Mouse (Mus musculus): ENCODE data around the gene Atp10b. TPM values are rescaled to one million over a fixed set of nuclear protein-coding genes. Genes with fewer than 3 reads are reported as not detected.

Atp10b gene
- polyA plus RNA-seq, 1 experiment from 2014 or later = 0.23 TPM

DNA sequence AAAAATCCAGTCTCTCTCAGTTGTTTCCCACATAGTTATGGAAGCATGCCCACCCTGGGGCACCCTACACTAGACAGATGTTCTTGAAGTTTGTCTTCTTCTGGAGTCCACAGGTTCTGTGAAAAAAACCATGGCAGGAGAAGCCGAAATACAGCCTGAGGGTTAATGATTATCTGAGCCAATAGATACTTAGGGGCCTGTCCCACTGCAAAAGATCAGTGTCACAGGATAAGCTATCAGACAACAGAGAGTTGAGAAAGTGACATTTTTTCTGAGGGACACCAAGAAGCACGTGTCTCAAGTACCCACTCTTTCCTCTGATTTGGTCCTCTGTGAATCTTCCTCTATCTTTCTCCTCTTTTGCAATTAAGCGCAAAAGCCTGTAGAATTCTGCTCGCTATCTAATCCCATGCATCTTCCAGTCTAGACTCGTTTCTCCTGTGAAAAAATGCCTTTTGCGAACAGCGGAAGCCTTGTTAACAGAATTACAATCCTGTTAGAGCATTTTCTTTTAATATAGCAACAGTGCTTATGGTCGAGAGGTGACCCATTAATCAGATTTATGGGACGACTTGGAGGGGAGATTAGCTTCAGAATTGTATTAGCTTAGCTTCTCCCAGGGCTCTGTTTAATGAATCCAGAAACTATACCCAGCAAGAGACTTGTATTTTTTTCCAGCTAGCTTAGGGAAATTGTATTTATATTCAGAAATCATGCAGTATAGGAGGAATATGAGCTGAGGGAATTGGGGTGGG, 10.7 kb downstream of the Atp10b start:
- Histone ChIP-seq H3K9ac (replicated peaks) (no peak overlapping the region), H3K4me1 (no peaks in the 10 kb centered on the region), H3K27me3 (no peaks in the 10 kb centered on the region), H3K36me3 (no peaks in the 10 kb centered on the region), H3K9me3 (no peaks in the 10 kb centered on the region), H3K4me2 (replicated peaks) (no peak overlapping the region), H3K27ac (replicated peaks) (no peak overlapping the region), H3K4me3 (no peak overlapping the region)
- 83% methylated on average over 9 of the region's 9 CpGs for WGBS
- ATAC-seq (replicated peaks) = no peak

DNA sequence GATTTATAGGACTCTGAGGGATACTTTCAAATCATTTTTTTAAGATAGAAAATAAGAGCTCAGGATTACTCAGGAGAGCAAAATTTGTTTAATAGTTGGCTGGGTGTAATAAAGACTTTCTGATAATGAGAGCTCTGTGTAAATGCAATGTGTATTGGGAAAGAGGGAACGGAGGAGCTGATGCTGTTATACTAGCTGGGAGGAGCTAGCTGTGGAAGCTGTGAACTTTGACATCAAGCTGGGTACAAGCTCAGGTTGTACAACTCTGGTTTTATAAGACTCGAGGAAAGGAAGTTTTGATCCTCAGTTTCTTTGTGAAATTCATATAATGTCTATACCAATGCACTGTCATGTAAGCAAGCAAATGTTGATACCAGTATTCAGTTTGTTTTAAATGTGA, 20.9 kb downstream of the Atp10b start:
- Histone ChIP-seq H3K27ac (replicated peaks) (no peak overlapping the region), H3K36me3 (no peaks in the 10 kb centered on the region), H3K4me3 (no peak overlapping the region), H3K4me2 (replicated peaks) (no peak overlapping the region), H3K4me1 (no peaks in the 10 kb centered on the region), H3K27me3 (no peaks in the 10 kb centered on the region), H3K9me3 (no peaks in the 10 kb centered on the region), H3K9ac (replicated peaks) (no peak overlapping the region)
- WGBS = 81% methylated on average over 2 of the region's 2 CpGs
- ATAC-seq (replicated peaks) = no peak

DNA sequence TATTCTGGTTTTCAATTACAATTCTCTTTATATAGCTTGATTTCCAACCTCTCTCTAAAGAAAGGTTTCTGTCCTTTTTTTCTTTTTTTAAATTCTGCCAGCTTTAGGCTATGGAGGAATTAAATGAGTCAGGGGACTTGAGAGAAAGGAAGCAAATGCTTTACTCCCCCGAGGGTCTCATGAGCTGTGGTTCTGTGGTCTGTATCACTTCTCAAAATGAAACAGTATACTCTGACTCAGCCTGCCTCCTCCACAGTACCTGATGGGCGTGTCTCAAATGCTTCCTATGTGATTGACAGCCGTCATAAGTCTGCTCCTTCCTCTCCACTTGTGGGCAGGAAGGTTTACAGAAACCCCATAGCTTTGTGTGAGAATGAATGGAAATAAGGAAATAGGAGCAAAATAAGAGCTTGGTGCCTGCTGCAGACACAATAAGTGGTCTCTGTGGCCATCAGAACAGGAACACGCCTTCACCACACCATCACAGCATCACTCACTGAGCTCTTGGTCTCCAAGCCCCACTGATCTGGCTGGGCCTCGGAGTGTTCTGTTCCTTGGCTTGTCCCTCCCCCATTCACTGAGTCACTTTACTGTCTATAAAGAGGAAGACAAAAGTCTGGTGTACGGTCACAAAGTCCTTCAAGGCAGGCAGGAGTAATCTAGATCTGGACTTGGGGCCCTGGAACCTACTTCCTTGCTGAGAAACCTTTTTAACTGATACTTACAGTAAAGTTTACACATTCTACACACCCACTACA, 24.9 kb downstream of the Atp10b start:
- Histone ChIP-seq H3K4me2 (replicated peaks) (no peak overlapping the region), H3K36me3 (no peaks in the 10 kb centered on the region), H3K27me3 (no peaks in the 10 kb centered on the region), H3K9me3 (no peaks in the 10 kb centered on the region), H3K27ac (replicated peaks) (no peak overlapping the region), H3K4me3 (no peak overlapping the region), H3K4me1 (no peaks in the 10 kb centered on the region), H3K9ac (replicated peaks) (no peak overlapping the region)
- 85% methylated on average over 6 of the region's 6 CpGs for WGBS
- no peak for ATAC-seq (replicated peaks)

DNA sequence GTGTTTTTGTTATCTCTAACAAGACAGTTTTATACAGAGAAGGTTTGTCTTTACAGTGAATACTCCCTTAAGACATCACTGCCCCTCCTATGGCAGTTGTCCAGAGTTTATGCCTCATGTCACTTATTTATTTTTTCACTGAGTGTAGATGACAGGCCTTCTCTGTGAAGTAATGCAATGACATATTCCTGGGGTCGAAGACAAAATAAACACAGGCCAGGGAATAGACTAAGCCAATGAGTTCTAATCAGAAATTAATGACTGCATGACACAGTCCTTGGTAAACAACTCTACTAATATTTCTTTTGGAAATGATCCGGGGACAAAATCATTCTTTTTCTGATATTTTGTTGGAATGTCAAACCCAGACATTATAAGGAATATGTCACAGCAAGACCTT, 32.7 kb downstream of the Atp10b start:
- H3K9me3 ChIP-seq = no peaks in the 10 kb centered on the region
- no peak overlapping the region for H3K4me2 ChIP-seq (replicated peaks)
- ATAC-seq (replicated peaks) = no peak
- no peaks in the 10 kb centered on the region for H3K27me3 ChIP-seq
- H3K4me3 ChIP-seq = no peak overlapping the region
- WGBS = 85% methylated on average over 2 of the region's 2 CpGs
- no peaks in the 10 kb centered on the region for H3K4me1 ChIP-seq
- no peak overlapping the region for H3K9ac ChIP-seq (replicated peaks)
- no peaks in the 10 kb centered on the region for H3K36me3 ChIP-seq
- H3K27ac ChIP-seq (replicated peaks) = no peak overlapping the region

DNA sequence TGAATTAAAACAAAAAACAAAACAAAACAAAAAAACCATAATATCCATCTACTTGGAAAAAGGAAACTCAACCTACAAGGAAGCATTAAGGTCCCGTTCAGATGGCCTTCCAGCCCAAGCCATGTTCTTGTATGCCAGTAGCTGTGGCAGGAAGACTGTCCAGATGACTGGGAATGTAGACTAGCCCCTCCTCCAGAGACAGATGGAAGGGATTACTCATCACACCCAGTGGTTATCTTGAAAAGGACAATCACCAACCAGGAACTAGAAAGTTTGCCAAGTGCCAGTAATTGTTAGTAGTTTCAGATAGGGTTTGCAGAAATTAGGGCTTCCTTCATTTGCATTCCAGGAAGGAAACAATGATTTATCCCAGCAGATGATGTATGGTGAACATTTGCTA, 33.1 kb downstream of the Atp10b start:
- no peak overlapping the region for H3K4me3 ChIP-seq
- 89% methylated on average over 1 of the region's 1 CpGs for WGBS
- H3K27ac ChIP-seq (replicated peaks) = no peak overlapping the region
- H3K9ac ChIP-seq (replicated peaks) = no peak overlapping the region
- no peaks in the 10 kb centered on the region for H3K36me3 ChIP-seq
- no peaks in the 10 kb centered on the region for H3K9me3 ChIP-seq
- ATAC-seq (replicated peaks) = no peak
- no peaks in the 10 kb centered on the region for H3K4me1 ChIP-seq
- no peak overlapping the region for H3K4me2 ChIP-seq (replicated peaks)
- H3K27me3 ChIP-seq = no peaks in the 10 kb centered on the region

DNA sequence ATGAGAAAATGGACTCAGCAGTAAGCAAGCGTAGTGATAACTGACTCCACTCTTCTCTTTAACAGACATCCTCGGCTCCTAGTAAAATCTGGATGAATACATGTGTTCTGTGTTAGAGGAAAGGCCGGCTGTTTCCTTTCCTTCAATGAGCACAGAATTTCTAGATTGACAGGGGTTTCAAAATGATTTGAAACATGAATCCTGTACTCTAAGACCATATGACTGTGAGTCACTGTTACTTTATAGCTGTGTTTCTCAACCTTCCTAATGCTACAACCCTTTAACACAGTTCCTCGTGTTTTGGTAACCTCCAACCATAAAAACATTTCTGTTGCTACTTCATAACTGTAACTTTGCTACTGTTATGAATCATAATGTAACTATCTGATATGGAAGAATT, 33.8 kb downstream of the Atp10b start:
- no peak overlapping the region for H3K4me2 ChIP-seq (replicated peaks)
- no peaks in the 10 kb centered on the region for H3K36me3 ChIP-seq
- no peak overlapping the region for H3K9ac ChIP-seq (replicated peaks)
- ATAC-seq (replicated peaks) = no peak
- H3K9me3 ChIP-seq = no peaks in the 10 kb centered on the region
- no peak overlapping the region for H3K27ac ChIP-seq (replicated peaks)
- no peaks in the 10 kb centered on the region for H3K27me3 ChIP-seq
- no peaks in the 10 kb centered on the region for H3K4me1 ChIP-seq
- H3K4me3 ChIP-seq = no peak overlapping the region
- 86% methylated on average over 4 of the region's 4 CpGs for WGBS

DNA sequence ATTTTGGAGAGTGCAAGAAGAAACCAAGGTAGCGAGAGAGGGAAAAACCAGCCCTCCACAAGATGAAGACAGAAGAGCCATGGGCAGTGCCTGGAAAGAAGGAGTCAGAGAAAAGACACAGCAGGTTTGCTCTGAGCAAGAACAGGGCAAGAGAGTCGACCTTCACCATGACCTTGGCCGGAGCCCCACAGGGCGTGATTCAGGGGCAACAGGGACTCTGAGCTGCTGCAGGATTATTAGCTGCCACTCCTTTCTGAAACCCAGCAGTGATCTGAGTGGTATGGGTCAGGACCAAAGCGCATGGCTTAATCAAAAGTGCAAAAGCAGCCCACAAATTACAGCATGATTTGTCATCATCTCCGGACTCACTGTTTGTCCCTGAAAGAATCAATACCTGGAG, 36.6 kb downstream of the Atp10b start:
- Histone ChIP-seq H3K27me3 (no peaks in the 10 kb centered on the region), H3K27ac (replicated peaks) (no peak overlapping the region), H3K9ac (replicated peaks) (no peak overlapping the region), H3K36me3 (no peaks in the 10 kb centered on the region), H3K9me3 (no peaks in the 10 kb centered on the region), H3K4me3 (no peak overlapping the region), H3K4me2 (replicated peaks) (no peak overlapping the region), H3K4me1 (no peaks in the 10 kb centered on the region)
- no peak for ATAC-seq (replicated peaks)
- 73% methylated on average over 6 of the region's 6 CpGs for WGBS

DNA sequence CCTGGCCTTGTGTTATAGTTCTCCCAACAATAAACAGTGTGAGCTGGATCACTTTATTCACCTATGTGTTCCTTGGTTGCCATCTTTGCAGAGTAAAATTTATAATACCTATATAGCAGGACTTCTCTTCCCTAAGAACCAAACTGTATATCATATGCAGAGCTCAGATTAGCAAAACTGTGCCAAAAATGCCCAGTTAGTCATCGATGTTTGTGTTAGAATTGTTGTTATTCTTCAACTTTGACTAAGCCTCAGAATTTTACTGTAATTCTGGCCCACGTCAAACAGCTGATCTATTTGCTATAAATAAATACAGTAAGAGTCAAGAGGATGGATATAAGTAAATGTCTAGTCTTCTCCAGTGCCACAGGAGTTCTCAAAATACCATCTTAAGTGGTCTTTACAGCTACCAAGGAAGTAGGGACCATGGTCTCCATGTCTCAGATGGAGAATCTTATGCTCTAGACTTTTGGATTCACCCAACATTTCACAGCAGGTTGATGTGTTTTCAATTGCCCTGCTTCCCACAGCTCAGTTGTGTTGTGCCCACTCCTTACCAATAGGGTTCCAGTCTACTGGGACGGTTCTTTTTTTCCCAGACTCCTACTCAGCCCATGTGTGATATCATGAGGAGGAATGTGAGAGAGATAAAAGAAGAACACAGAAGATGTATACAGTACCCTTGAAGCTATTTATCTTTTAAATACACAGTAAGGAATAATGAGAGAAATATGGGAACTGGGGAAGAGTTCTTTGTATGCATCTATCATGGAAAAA, 40.3 kb downstream of the Atp10b start:
- no peaks in the 10 kb centered on the region for H3K36me3 ChIP-seq
- WGBS = 94% methylated on average over 3 of the region's 3 CpGs

DNA sequence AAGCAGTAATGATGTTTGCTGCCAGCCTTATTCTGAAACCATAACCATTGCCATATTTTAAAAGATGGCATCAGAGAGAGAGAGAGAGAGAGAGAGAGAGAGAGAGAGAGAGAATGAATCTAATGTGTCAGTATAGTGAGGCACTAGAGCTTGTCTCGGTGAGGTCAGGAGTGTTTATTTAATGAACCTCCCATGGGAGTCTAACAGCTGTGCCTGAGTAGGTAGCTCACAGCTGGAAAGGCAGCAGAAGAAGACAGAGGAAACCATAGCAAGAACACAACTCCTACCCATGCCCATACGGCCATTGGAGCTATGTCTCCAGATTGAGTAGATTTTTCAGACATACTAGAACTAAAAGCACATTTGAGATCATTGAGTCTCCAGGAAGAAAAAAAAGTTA, 49.1 kb downstream of the Atp10b start:
- no peak overlapping the region for H3K9ac ChIP-seq (replicated peaks)
- H3K36me3 ChIP-seq = no peaks in the 10 kb centered on the region
- no peak overlapping the region for H3K4me3 ChIP-seq
- H3K4me1 ChIP-seq = peaks cover 6% of the 10 kb centered on the region
- H3K27me3 ChIP-seq = 0 out of 2 replicates have a peak, but pooled peaks cover 6% of the 10 kb centered on the region
- H3K4me2 ChIP-seq (replicated peaks) = no peak overlapping the region
- ATAC-seq (replicated peaks) = no peak
- no peak overlapping the region for H3K27ac ChIP-seq (replicated peaks)
- 92% methylated on average over 2 of the region's 2 CpGs for WGBS
- H3K9me3 ChIP-seq = no peaks in the 10 kb centered on the region

More for the DNA sequence above, 40.3 kb downstream of the Atp10b start:
- H3K9ac ChIP-seq (replicated peaks) = no peak overlapping the region
- no peak overlapping the region for H3K4me2 ChIP-seq (replicated peaks)
- H3K27me3 ChIP-seq = no peaks in the 10 kb centered on the region
- H3K9me3 ChIP-seq = no peaks in the 10 kb centered on the region
- no peak overlapping the region for H3K4me3 ChIP-seq
- no peaks in the 10 kb centered on the region for H3K4me1 ChIP-seq
- no peak overlapping the region for H3K27ac ChIP-seq (replicated peaks)
- ATAC-seq (replicated peaks) = no peak

DNA sequence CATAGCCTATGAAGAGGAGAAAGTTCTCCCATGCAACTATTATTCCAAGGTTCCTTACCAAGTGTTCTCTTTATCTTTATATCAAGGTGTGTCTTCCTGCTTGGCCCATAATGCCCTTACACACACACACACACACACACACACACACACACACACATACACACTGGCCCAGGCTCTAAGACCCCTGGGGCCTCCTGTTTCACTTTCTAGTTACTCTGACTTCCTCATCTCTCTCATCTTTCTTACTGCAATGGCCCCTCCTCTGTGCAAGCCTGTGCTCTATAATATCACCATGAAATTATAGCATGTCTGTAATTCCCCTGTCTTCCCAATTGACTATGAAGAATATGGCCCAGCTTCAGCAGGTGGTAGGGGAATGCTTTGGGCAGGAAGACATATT, 49.7 kb downstream of the Atp10b start:
- H3K27me3 ChIP-seq = 0 out of 2 replicates have a peak, but pooled peaks cover 6% of the 10 kb centered on the region
- no peaks in the 10 kb centered on the region for H3K36me3 ChIP-seq
- H3K27ac ChIP-seq (replicated peaks) = no peak overlapping the region
- H3K4me2 ChIP-seq (replicated peaks) = no peak overlapping the region
- H3K9me3 ChIP-seq = no peaks in the 10 kb centered on the region
- no peak overlapping the region for H3K4me3 ChIP-seq
- no peak overlapping the region for H3K9ac ChIP-seq (replicated peaks)
- ATAC-seq (replicated peaks) = no peak
- peaks cover 10% of the 10 kb centered on the region for H3K4me1 ChIP-seq

DNA sequence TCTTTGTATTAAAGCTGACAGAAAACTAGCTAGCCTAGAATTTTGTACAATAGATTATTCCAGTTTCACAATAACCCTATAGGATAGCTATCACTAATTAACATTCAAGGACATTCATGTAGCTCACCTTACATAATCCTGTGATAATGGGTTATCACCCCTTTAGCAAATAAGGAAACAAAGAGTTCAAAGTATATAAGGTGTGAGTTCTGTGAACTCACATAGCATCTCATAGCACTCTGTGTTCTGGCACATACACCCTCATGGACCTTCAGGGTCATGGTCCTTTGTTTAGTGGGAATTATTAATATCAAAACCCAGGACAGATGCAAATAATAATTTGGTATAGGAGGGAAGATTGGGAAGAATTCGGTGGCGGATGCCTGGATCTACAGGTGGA, 50.4 kb downstream of the Atp10b start:
- Histone ChIP-seq H3K9me3 (no peaks in the 10 kb centered on the region), H3K4me3 (no peak overlapping the region), H3K4me2 (replicated peaks) (no peak overlapping the region), H3K4me1 (peaks cover 10% of the 10 kb centered on the region), H3K9ac (replicated peaks) (no peak overlapping the region), H3K27me3 (0 out of 2 replicates have a peak, but pooled peaks cover 6% of the 10 kb centered on the region), H3K27ac (replicated peaks) (no peak overlapping the region), H3K36me3 (no peaks in the 10 kb centered on the region)
- WGBS = 84% methylated on average over 2 of the region's 2 CpGs
- ATAC-seq (replicated peaks) = no peak

DNA sequence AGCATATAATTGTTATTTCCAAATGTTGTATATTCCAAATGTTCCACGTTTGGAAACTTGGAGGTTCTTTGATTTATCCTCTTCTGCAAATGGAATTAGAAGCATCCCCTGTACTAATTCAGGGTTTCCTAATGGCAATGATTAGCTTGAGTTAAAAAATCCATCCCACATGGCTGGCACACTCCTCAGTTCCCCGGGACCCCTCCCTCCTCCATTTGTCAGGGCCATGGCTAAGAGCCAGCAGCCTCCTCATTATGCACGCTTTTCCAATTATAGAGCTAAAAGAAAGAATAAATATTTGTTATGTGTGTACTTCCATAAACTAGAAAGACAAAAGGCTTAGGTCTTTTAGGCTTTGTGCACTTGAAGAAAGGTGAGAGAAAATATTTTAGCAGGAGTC, 53.9 kb downstream of the Atp10b start:
- no peaks in the 10 kb centered on the region for H3K9me3 ChIP-seq
- H3K4me3 ChIP-seq = no peak overlapping the region
- no peak overlapping the region for H3K9ac ChIP-seq (replicated peaks)
- H3K4me2 ChIP-seq (replicated peaks) = no peak overlapping the region; the same call in 1 of the 2 replicates
- H3K27ac ChIP-seq (replicated peaks) = no peak overlapping the region
- H3K4me1 ChIP-seq = peaks cover 10% of the 10 kb centered on the region
- 0 out of 2 replicates have a peak, but pooled peaks cover 6% of the 10 kb centered on the region for H3K27me3 ChIP-seq
- H3K36me3 ChIP-seq = no peaks in the 10 kb centered on the region
- peak; percentile 81 for ATAC-seq (replicated peaks)
- WGBS = 25% methylated on average over 3 of the region's 3 CpGs

All from forebrain, embryonic 15.5 days (tissue).